8 mouse cellular contexts compared by ENCODE assay signal in the genomic region with DNA sequence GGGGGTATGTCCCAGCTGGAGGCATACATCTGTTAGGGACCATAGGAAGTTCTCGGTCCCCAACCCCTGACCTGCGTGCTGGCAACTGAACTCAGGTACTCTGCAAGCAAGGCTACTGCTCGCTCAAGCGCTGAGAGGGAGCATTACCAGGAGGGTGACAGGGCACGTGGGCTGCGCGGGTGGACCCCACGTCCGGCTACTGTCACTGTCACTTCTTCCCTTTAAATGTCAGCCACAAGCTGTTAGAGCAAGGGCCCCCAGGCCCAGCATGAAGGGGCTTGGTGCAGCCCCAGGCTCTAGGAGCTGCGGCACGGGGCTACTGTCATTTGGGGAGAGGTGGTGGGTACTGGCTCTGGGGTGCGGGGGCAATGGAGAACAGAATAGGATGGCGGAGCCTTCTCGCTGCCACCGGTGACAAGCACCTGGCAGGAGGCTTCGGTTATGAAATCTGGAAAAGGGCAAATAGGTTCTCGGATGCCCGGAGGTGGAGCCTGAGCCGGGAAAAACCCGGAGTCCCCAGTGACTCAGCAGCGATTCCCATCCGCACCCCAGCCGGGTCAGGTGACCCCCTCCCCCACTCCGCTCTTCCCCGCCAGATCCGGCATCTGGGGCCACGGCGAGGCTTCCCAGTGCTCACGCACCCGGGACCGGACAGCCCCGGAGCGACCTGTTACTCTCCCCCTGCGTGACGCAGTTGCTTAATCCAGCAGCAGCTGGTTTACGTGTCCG. TPM values are rescaled to one million over a fixed set of nuclear protein-coding genes. Genes with fewer than 3 reads are reported as not detected.
A peak's percentile ranks its signal among the peaks of the same experiment; 100 is the strongest.
DNase-seq lines count a peak whose midpoint lies in the region; ATAC-seq and TF ChIP-seq lines count a peak whose summit lies in the region.

No protein-coding gene starts in this region.

- 0 out of 2 replicates have a peak overlapping the region, but pooled peaks have one; percentile 16 for H3K9ac ChIP-seq in embryonic facial prominence, embryonic 12.5 days
- peak overlapping the region; percentile 61 for H3K9ac ChIP-seq in midbrain, postnatal 0 days (replicated peaks; ENCODE audit: low read length, poor library complexity, severe bottlenecking)

- no peaks in the 10 kb centered on the region for H3K9me3 ChIP-seq in embryonic facial prominence, embryonic 12.5 days
- no peaks in the 10 kb centered on the region for H3K9me3 ChIP-seq in hindbrain, embryonic 10.5 days
- no peaks in the 10 kb centered on the region for H3K9me3 ChIP-seq in midbrain, postnatal 0 days (ENCODE audit: low read length)

- peaks cover 40% of the 10 kb centered on the region for H3K27me3 ChIP-seq in embryonic facial prominence, embryonic 12.5 days
- peaks cover 56% of the 10 kb centered on the region for H3K27me3 ChIP-seq in hindbrain, embryonic 10.5 days (ENCODE audit: insufficient read depth, poor library complexity, severe bottlenecking)
- peaks cover 19% of the 10 kb centered on the region for H3K27me3 ChIP-seq in midbrain, postnatal 0 days (ENCODE audit: insufficient read depth, low read length)

- H3K4me2 ChIP-seq in embryonic facial prominence, embryonic 12.5 days (replicated peaks) = peak overlapping the region; percentile 36
- H3K4me2 ChIP-seq in midbrain, postnatal 0 days (ENCODE audit: low read depth, low read length, poor library complexity, severe bottlenecking) = peak overlapping the region; percentile 56

- H3K4me3 ChIP-seq in embryonic facial prominence, embryonic 12.5 days = peak overlapping the region; percentile 18
- H3K4me3 ChIP-seq in hindbrain, embryonic 10.5 days = peak overlapping the region; percentile 13
- H3K4me3 ChIP-seq in midbrain, postnatal 0 days (ENCODE audit: low read depth, low read length) = peak overlapping the region; percentile 35

- no peak overlapping the region for H3K27ac ChIP-seq in embryonic facial prominence, embryonic 12.5 days
- H3K27ac ChIP-seq in hindbrain, embryonic 10.5 days = no peak overlapping the region
- no peak overlapping the region for H3K27ac ChIP-seq in midbrain, postnatal 0 days (ENCODE audit: low read depth, low read length)

- TF ChIP-seq CTCF in midbrain, postnatal 0 days (IDR thresholded peaks at IDR 0.05) = no peak

- ATAC-seq in CD4-positive, CD25-positive, alpha-beta regulatory T cell, adult 4 months = peak; percentile 46
- no peak for ATAC-seq in embryonic facial prominence, embryonic 12.5 days (ENCODE audit: insufficient number of reproducible peaks, insufficient read depth, low FRiP score, low TSS enrichment)
- no peak for ATAC-seq in midbrain, postnatal 0 days (ENCODE audit: low FRiP score)

- peaks cover 15% of the 10 kb centered on the region for H3K4me1 ChIP-seq in embryonic facial prominence, embryonic 12.5 days
- H3K4me1 ChIP-seq in hindbrain, embryonic 10.5 days (replicated peaks) = peaks cover 20% of the 10 kb centered on the region
- peaks cover 6% of the 10 kb centered on the region; the same call in 1 of the 2 replicates for H3K4me1 ChIP-seq in midbrain, postnatal 0 days (ENCODE audit: insufficient read depth, low read length)

- 7% methylated on average over 37 of the region's 37 CpGs for WGBS in embryonic facial prominence, embryonic 12.5 days
- 9% methylated on average over 37 of the region's 37 CpGs for WGBS in hindbrain, embryonic 10.5 days
- WGBS in midbrain, postnatal 0 days = 8% methylated on average over 32 of the region's 37 CpGs

- no peaks in the 10 kb centered on the region for H3K36me3 ChIP-seq in embryonic facial prominence, embryonic 12.5 days
- H3K36me3 ChIP-seq in hindbrain, embryonic 10.5 days = no peaks in the 10 kb centered on the region
- H3K36me3 ChIP-seq in midbrain, postnatal 0 days (ENCODE audit: insufficient read depth, low read length) = no peaks in the 10 kb centered on the region

- DNase-seq in adrenal gland, adult 18-20 months (ENCODE audit: low spot score in 2 of 2) = peak; percentile 53 to 59
- no peak for DNase-seq in adrenal gland, adult 8-10 months
- no peak for DNase-seq in hindbrain, embryonic 10.5 days (ENCODE audit: low spot score)
- peak; percentile 32 for DNase-seq in liver
- DNase-seq in midbrain, postnatal 0 days (ENCODE audit: low spot score) = no peak
- no peak for DNase-seq in ovary, postnatal 14 days (ENCODE audit: low spot score)

RNA-seq across cellular contexts. Expression of a gene that starts 29.3 kb away (rescaled TPM):
- total RNA-seq in adrenal gland, adult 18-20 months (2021) = 10 to 100 TPM in 1 of 2 experiments, 1 to 10 TPM in 1; 7.0 to 11.1 TPM
- total RNA-seq in adrenal gland, adult 8-10 months (2022) = 10 to 100 TPM in 2 of 4 experiments, 1 to 10 TPM in 2; 9.4 to 16.6 (median 12.9) TPM
- under 1 TPM in 1 of 2 experiments, not detected in 1; 0.54 TPM for polyA plus RNA-seq in CD4-positive, CD25-positive, alpha-beta regulatory T cell, adult 4 months (2017; shearing (Covaris generic))
- polyA plus RNA-seq in embryonic facial prominence, embryonic 12.5 days (2016; fragmentation: Nextera tagmentation; extraction: Ambion mirVana) = 11.0 and 11.4 TPM in 2 replicates
- 7.1 and 8.6 TPM in 2 replicates for polyA plus RNA-seq in hindbrain, embryonic 10.5 days (2016; fragmentation: Nextera tagmentation; extraction: Ambion mirVana)
- 27.6 and 40.7 TPM in 2 replicates for total RNA-seq in midbrain, postnatal 0 days (2014; rRNA removed)
- 29.5 and 29.9 TPM in 2 replicates for polyA plus RNA-seq in midbrain, postnatal 0 days (2015; fragmentation: Nextera tagmentation; extraction: Ambion mirVana)

RNA-seq across cellular contexts. Expression of a gene that starts 40.1 kb away (rescaled TPM):
- total RNA-seq in adrenal gland, adult 18-20 months (2021) = 1 to 10 TPM; 1.7 to 1.8 TPM
- total RNA-seq in adrenal gland, adult 8-10 months (2022) = 1 to 10 TPM; 3.6 to 6.5 (median 4.4) TPM
- polyA plus RNA-seq in CD4-positive, CD25-positive, alpha-beta regulatory T cell, adult 4 months (2017; shearing (Covaris generic)) = not detected
- polyA plus RNA-seq in embryonic facial prominence, embryonic 12.5 days (2016; fragmentation: Nextera tagmentation; extraction: Ambion mirVana) = 1.9 and 2.1 TPM in 2 replicates
- polyA plus RNA-seq in hindbrain, embryonic 10.5 days (2016; fragmentation: Nextera tagmentation; extraction: Ambion mirVana) = 4.6 and 9.8 TPM in 2 replicates
- total RNA-seq in midbrain, postnatal 0 days (2014; rRNA removed) = 104 and 119 TPM in 2 replicates
- 95.2 and 98.3 TPM in 2 replicates for polyA plus RNA-seq in midbrain, postnatal 0 days (2015; fragmentation: Nextera tagmentation; extraction: Ambion mirVana)

RNA-seq across cellular contexts. Expression of a gene that starts 51.8 kb away (rescaled TPM):
- total RNA-seq in adrenal gland, adult 18-20 months (2021) = 10 to 100 TPM; 25.6 to 44.1 TPM
- 10 to 100 TPM; 50.7 to 86.9 (median 66.5) TPM for total RNA-seq in adrenal gland, adult 8-10 months (2022)
- polyA plus RNA-seq in CD4-positive, CD25-positive, alpha-beta regulatory T cell, adult 4 months (2017; shearing (Covaris generic)) = 1 to 10 TPM; 3.3 to 4.7 TPM
- 21.8 and 21.9 TPM in 2 replicates for polyA plus RNA-seq in embryonic facial prominence, embryonic 12.5 days (2016; fragmentation: Nextera tagmentation; extraction: Ambion mirVana)
- polyA plus RNA-seq in hindbrain, embryonic 10.5 days (2016; fragmentation: Nextera tagmentation; extraction: Ambion mirVana) = 16.9 and 26.7 TPM in 2 replicates
- total RNA-seq in midbrain, postnatal 0 days (2014; rRNA removed) = 115 and 122 TPM in 2 replicates
- 50.2 and 54.7 TPM in 2 replicates for polyA plus RNA-seq in midbrain, postnatal 0 days (2015; fragmentation: Nextera tagmentation; extraction: Ambion mirVana)

RNA-seq across cellular contexts. Expression of a gene that starts 55.5 kb away (rescaled TPM):
- total RNA-seq in adrenal gland, adult 18-20 months (2021) = 10 to 100 TPM; 34.1 to 75.0 TPM
- 100 to 1,000 TPM in 1 of 4 experiments, 10 to 100 TPM in 3; 17.5 to 112 (median 73.6) TPM for total RNA-seq in adrenal gland, adult 8-10 months (2022)
- polyA plus RNA-seq in CD4-positive, CD25-positive, alpha-beta regulatory T cell, adult 4 months (2017; shearing (Covaris generic)) = 10 to 100 TPM; 25.3 to 38.9 TPM
- 15.9 and 20.5 TPM in 2 replicates for polyA plus RNA-seq in embryonic facial prominence, embryonic 12.5 days (2016; fragmentation: Nextera tagmentation; extraction: Ambion mirVana)
- 9.8 and 11.8 TPM in 2 replicates for polyA plus RNA-seq in hindbrain, embryonic 10.5 days (2016; fragmentation: Nextera tagmentation; extraction: Ambion mirVana)
- 3.5 and 7.3 TPM in 2 replicates for total RNA-seq in midbrain, postnatal 0 days (2014; rRNA removed)
- 5.0 and 6.4 TPM in 2 replicates for polyA plus RNA-seq in midbrain, postnatal 0 days (2015; fragmentation: Nextera tagmentation; extraction: Ambion mirVana)

Comparison
In these comparisons a context has a peak if more than half of its experiments do, and no peak if none do; other contexts are left out.
1. DNase-seq: peak in adrenal gland, adult 18-20 months (2 of 2) and liver (single experiment); none in adrenal gland, adult 8-10 months (single experiment), hindbrain, embryonic 10.5 days (single experiment), midbrain, postnatal 0 days (single experiment) and ovary, postnatal 14 days (single experiment).
2. Peak in every context shown above with its lines, with median percentiles within 50 percentile points of each other: H3K4me3 ChIP-seq.